In genomic region chr6:6168566-6169134, GRCm38 (mm10) we compare ENCODE assay signal across 10 mouse cellular contexts. TPM values are rescaled to one million over a fixed set of nuclear protein-coding genes. Genes with fewer than 3 reads are reported as not detected.
DNase-seq lines count a peak whose midpoint lies in the region; TF ChIP-seq lines count a peak whose summit lies in the region.
"Had no signal": no experiment of that assay in that cellular context is flagged by ENCODE, and none has a peak within 500 bp of the region (broad histone marks: within the 10 kb centered on the region; RNA-seq: fewer than 3 reads in every experiment).

No protein-coding gene starts in this region.

- H3K36me3 ChIP-seq in hindbrain, embryonic 10.5 days: no peaks in the 10 kb centered on the region
- H3K36me3 ChIP-seq: embryonic facial prominence, embryonic 15.5 days had no signal

- WGBS in hindbrain, embryonic 10.5 days: 81% methylated on average over 11 of the region's 11 CpGs

- no peak for TF ChIP-seq POLR2A in brain, embryonic 14.5 days (IDR thresholded peaks at IDR 0.05; ENCODE audit: borderline replicate concordance, extremely low read depth, insufficient read depth, insufficient read length, poor library complexity, severe bottlenecking)

- no peaks in the 10 kb centered on the region for H3K27me3 ChIP-seq in hindbrain, embryonic 10.5 days (ENCODE audit: insufficient read depth, poor library complexity, severe bottlenecking)
- H3K27me3 ChIP-seq: embryonic facial prominence, embryonic 15.5 days had no signal

- no peaks in the 10 kb centered on the region for H3K9me3 ChIP-seq in hindbrain, embryonic 10.5 days
- H3K9me3 ChIP-seq: embryonic facial prominence, embryonic 15.5 days had no signal

- TF ChIP-seq CTCF in brain, embryonic 14.5 days (IDR thresholded peaks at IDR 0.05; ENCODE audit: borderline replicate concordance, extremely low read depth, insufficient read depth, insufficient read length): no peak

- peaks cover 29% of the 10 kb centered on the region for H3K4me1 ChIP-seq in hindbrain, embryonic 10.5 days (replicated peaks)

- DNase-seq in kidney, adult 9 months: peak; percentile 44
- no peak for DNase-seq in kidney, adult 11 months
- peak; percentile 82 for DNase-seq in brain, embryonic 14.5 days (ENCODE audit: low read depth)
- no peak for DNase-seq in hindbrain, embryonic 10.5 days (ENCODE audit: low spot score)
- DNase-seq in lung, postnatal 10 days: peak; percentile 52
- no peak for DNase-seq in gastrocnemius, postnatal 14 days
- DNase-seq in layer of hippocampus, adult 11-12 months (ENCODE audit: low spot score): no peak
- no peak for DNase-seq in cerebellum, adult 9-10 months
- DNase-seq: thymus, postnatal 36 days had no signal

- H3K4me3 ChIP-seq in hindbrain, embryonic 10.5 days: no peak overlapping the region
- H3K4me3 ChIP-seq: embryonic facial prominence, embryonic 15.5 days had no signal

- H3K27ac ChIP-seq in hindbrain, embryonic 10.5 days: 0 out of 2 replicates have a peak overlapping the region, but pooled peaks have one; percentile 9
- H3K27ac ChIP-seq: embryonic facial prominence, embryonic 15.5 days had no signal

- intact Hi-C loops in gastrocnemius, postnatal 14 days (cut with DNase I; ENCODE audit: low total_unique reads): no loop called here

RNA-seq across cellular contexts. Expression of gene Slc25a13, which starts 48.3 kb away (rescaled TPM):
- 4.3 and 5.0 TPM in 2 replicates for polyA plus RNA-seq in brain, embryonic 14.5 days (2012; rRNA removed)
- polyA plus RNA-seq in hindbrain, embryonic 10.5 days (2016; fragmentation: Nextera tagmentation; extraction: Ambion mirVana): 29.7 and 44.8 TPM in 2 replicates
- under 1 TPM; 0.64 to 0.86 TPM for total RNA-seq in gastrocnemius, postnatal 14 days (2021)

Comparison
In these comparisons a context has a peak if more than half of its experiments do, and no peak if none do; other contexts are left out.
1. DNase-seq: peak in kidney, adult 9 months (single experiment), brain, embryonic 14.5 days (single experiment) and lung, postnatal 10 days (single experiment); none in kidney, adult 11 months (single experiment), hindbrain, embryonic 10.5 days (single experiment), gastrocnemius, postnatal 14 days (single experiment), layer of hippocampus, adult 11-12 months (single experiment) and cerebellum, adult 9-10 months (single experiment).